Mouse (Mus musculus) heart, adult 2 months (tissue): ENCODE results near the gene Map3k12. TPM values are rescaled to one million over a fixed set of nuclear protein-coding genes. Genes with fewer than 3 reads are reported as not detected.

Source experiments
- DNase-seq, 2 experiments: peaks; one replicate each; pipeline ENCODE4 v3.0.0; 2021
- H3K27ac ChIP-seq: fragments of 200-600 bp; 2 replicates; pipeline ENCODE4 v1.8.1; 2022
- H3K27me3 ChIP-seq: fragments of 200-500 bp; 2 replicates; pipeline ENCODE4 v1.6.1; 2012; ENCODE audit warnings: mild to moderate bottlenecking, low read length, inconsistent platforms, mixed read lengths; ENCODE audit not compliant: control insufficient read depth, insufficient read depth
- H3K36me3 ChIP-seq: fragments of 200-500 bp; 2 replicates; pipeline ENCODE4 v1.6.1; 2012; ENCODE audit warnings: low read length, inconsistent platforms; ENCODE audit not compliant: control insufficient read depth, insufficient read depth
- H3K4me1 ChIP-seq: fragments of 200-500 bp; 2 replicates; pipeline ENCODE4 v1.6.1; 2011; ENCODE audit warnings: low read length; ENCODE audit not compliant: control insufficient read depth, insufficient read depth
- H3K4me3 ChIP-seq: fragments of 200-600 bp; 2 replicates; pipeline ENCODE4 v1.8.1; 2022
- H3K79me2 ChIP-seq: fragments of 200-500 bp; replicated peaks from 2 replicates; pipeline ENCODE4 v1.6.1; 2012; ENCODE audit warnings: mild to moderate bottlenecking, inconsistent platforms, low read length, moderate library complexity, mixed read lengths; ENCODE audit not compliant: control insufficient read depth, insufficient read depth
- H3K9ac ChIP-seq: fragments of 200-500 bp; 2 replicates; pipeline ENCODE4 v1.6.1; 2012; ENCODE audit warnings: low read depth, mild to moderate bottlenecking, control low read depth, inconsistent platforms, low read length, mixed read lengths
- CTCF ChIP-seq: fragments of 200-600 bp; IDR thresholded peaks from 2 replicates; pipeline ENCODE4 v1.8.1; 2022; ENCODE audit warnings: antibody characterized with exemption, mild to moderate bottlenecking, moderate library complexity
- EP300 ChIP-seq: fragments of 200-500 bp; IDR thresholded peaks from 2 replicates; pipeline ENCODE4 v1.6.1; 2011; ENCODE audit warnings: low read depth, low read length, control low read depth; ENCODE audit not compliant: insufficient read depth
- POLR2A ChIP-seq: fragments of 200-500 bp; IDR thresholded peaks from 2 replicates; pipeline ENCODE4 v1.6.1; 2011; ENCODE audit warnings: mild to moderate bottlenecking, low read depth, low read length, control low read depth; ENCODE audit not compliant: insufficient read depth
- WGBS: fragments of 180-500 bp; shearing (Covaris S2); methylation state at CpG from one replicate; pipeline ENCODE4 v1.1.7; 2018; 5-methylcytosine and 5-hydroxymethylcytosine counted together
- intact Hi-C: fragments of 180-260 bp; cut with DNase I; formaldehyde crosslinking; loops from one replicate; pipeline ENCODE4 v1.15.1; 2025
- polyA plus RNA-seq: library from polyadenylated mRNA; depleted of rRNA; stranded (reverse); fragments of >200 nt; gene quantifications from 2 replicates; pipeline ENCODE4 v1.2.3, GENCODE M21; 2012
- total RNA-seq, 2 experiments: library from RNA; stranded (reverse); gene quantifications; 2 replicates each; pipeline ENCODE4 v1.2.3; 2021

Map3k12 gene
- total and polyA plus RNA-seq, 3 experiments = 2.1 to 4.1 (median 2.4) TPM

- TF ChIP-seq POLR2A (no peak), CTCF (no peak), EP300 (no peak)
- no peak overlapping the region for H3K4me3 ChIP-seq
- H3K27ac ChIP-seq = no peak overlapping the region
- no peak for DNase-seq
- H3K4me1 ChIP-seq = peaks cover 2% of the 10 kb centered on the region; the same call in 1 of the 2 replicates
- H3K36me3 ChIP-seq = no peaks in the 10 kb centered on the region
- no peak overlapping the region for H3K9ac ChIP-seq
- no peaks in the 10 kb centered on the region for H3K27me3 ChIP-seq
- H3K79me2 ChIP-seq = no peaks in the 10 kb centered on the region
- intact Hi-C loops = no loop called here
- WGBS = 87% methylated on average over 3 of the region's 3 CpGs
Observed at GRCm38 (mm10) chr15:102513004-102513403, 3.9 kb downstream of the Map3k12 start.

- H3K4me3 ChIP-seq = no peak overlapping the region
- no peak overlapping the region for H3K9ac ChIP-seq
- no peaks in the 10 kb centered on the region for H3K36me3 ChIP-seq
- no peak for DNase-seq
- intact Hi-C loops = no loop called here
- H3K27me3 ChIP-seq = no peaks in the 10 kb centered on the region
- H3K79me2 ChIP-seq = no peaks in the 10 kb centered on the region
- no peak for TF ChIP-seq POLR2A
- TF ChIP-seq CTCF = no peak
- no peak for TF ChIP-seq EP300
- no peak overlapping the region for H3K27ac ChIP-seq
- H3K4me1 ChIP-seq = peaks cover 2% of the 10 kb centered on the region; the same call in 1 of the 2 replicates
Observed at GRCm38 (mm10) chr15:102512471-102512870, 4.4 kb downstream of the Map3k12 start.

GRCm38 (mm10) chr15:102512010-102512409 lies 4.9 kb downstream of the Map3k12 start:
- Histone ChIP-seq H3K27ac (no peak overlapping the region), H3K9ac (no peak overlapping the region), H3K27me3 (no peaks in the 10 kb centered on the region), H3K36me3 (no peaks in the 10 kb centered on the region), H3K4me1 (peaks cover 2% of the 10 kb centered on the region; the same call in 1 of the 2 replicates), H3K79me2 (no peaks in the 10 kb centered on the region), H3K4me3 (no peak overlapping the region)
- intact Hi-C loops = no loop called here
- DNase-seq = no peak
- WGBS = 68% methylated on average over 5 of the region's 5 CpGs
- no peak for TF ChIP-seq CTCF
- TF ChIP-seq POLR2A = no peak
- no peak for TF ChIP-seq EP300

- no peaks in the 10 kb centered on the region for H3K36me3 ChIP-seq
- H3K27me3 ChIP-seq = no peaks in the 10 kb centered on the region
- intact Hi-C loops = no loop called here
- H3K4me3 ChIP-seq = no peak overlapping the region; the same call in 1 of the 2 replicates
- no peaks in the 10 kb centered on the region for H3K79me2 ChIP-seq
- H3K9ac ChIP-seq = no peak overlapping the region
- peaks cover 2% of the 10 kb centered on the region; the same call in 1 of the 2 replicates for H3K4me1 ChIP-seq
- no peak for TF ChIP-seq EP300
- TF ChIP-seq POLR2A = no peak
- no peak for TF ChIP-seq CTCF
- 29% methylated on average over 6 of the region's 6 CpGs for WGBS
- H3K27ac ChIP-seq = peak overlapping the region; percentile 18; the same call in 1 of the 2 replicates
- DNase-seq = no peak
Observed at GRCm38 (mm10) chr15:102511285-102511833, 5.5 kb downstream of the Map3k12 start.

GRCm38 (mm10) chr15:102510590-102511284 lies 6.1 kb downstream of the Map3k12 start:
- Histone ChIP-seq H3K27ac (peak overlapping the region; percentile 18; the same call in 1 of the 2 replicates), H3K36me3 (no peaks in the 10 kb centered on the region), H3K27me3 (no peaks in the 10 kb centered on the region), H3K9ac (peak overlapping the region; percentile 79), H3K79me2 (no peaks in the 10 kb centered on the region), H3K4me1 (no peaks in the 10 kb centered on the region; the same call in 1 of the 2 replicates), H3K4me3 (peak overlapping the region; percentile 70)
- 3% methylated on average over 34 of the region's 34 CpGs for WGBS
- no peak for TF ChIP-seq CTCF
- peak; percentile 41 for TF ChIP-seq POLR2A
- TF ChIP-seq EP300 = peak; percentile 36; the same call in 1 of the 2 replicates
- intact Hi-C loops = no loop called here
- DNase-seq = peak; percentile 84 to 85

GRCm38 (mm10) chr15:102510110-102510509 lies 6.8 kb downstream of the Map3k12 start:
- Histone ChIP-seq H3K9ac (peak overlapping the region; percentile 79), H3K27me3 (no peaks in the 10 kb centered on the region), H3K27ac (peak overlapping the region; percentile 10; the same call in 1 of the 2 replicates), H3K4me3 (peak overlapping the region; percentile 70), H3K4me1 (no peaks in the 10 kb centered on the region; the same call in 1 of the 2 replicates), H3K79me2 (no peaks in the 10 kb centered on the region), H3K36me3 (no peaks in the 10 kb centered on the region)
- DNase-seq = no peak
- no peak for TF ChIP-seq EP300
- no peak for TF ChIP-seq POLR2A
- TF ChIP-seq CTCF = no peak
- intact Hi-C loops = no loop called here
- 15% methylated on average over 9 of the region's 9 CpGs for WGBS
